Mouse (Mus musculus) spleen, postnatal 10 days (tissue): ENCODE measurements around the gene Serpinb1a.

ENCODE experiments used
- DNase-seq, 2 experiments: peaks; one replicate each; pipeline ENCODE4 v3.0.0; 2021 to 2022; ENCODE audit warnings: low spot score in 2 of 2

Serpinb1a gene

DNA sequence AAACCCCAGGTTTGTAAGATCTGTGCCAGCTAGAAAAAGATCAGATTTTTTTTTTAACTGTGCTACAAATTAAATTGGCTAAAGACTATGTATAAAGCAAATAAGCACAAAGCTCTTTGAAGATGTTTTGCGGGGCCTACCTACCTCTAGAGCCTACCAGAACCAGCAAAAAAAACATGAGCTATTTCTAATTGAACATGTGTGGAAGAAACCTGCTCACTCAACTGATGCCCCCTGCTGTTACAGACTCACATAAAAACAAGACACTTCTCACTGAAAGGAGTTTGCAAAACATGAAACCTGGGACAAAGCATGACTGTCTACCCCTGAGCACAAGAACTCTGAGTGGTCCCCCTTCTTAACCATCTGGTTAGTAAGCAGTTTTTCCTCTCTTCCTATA is 53.9 kb downstream of the Serpinb1a start:
- no peak for DNase-seq

GRCm38 (mm10) chr13:32795166-32795565 is 55.8 kb downstream of the Serpinb1a start:
- DNase-seq, result no peak

DNA sequence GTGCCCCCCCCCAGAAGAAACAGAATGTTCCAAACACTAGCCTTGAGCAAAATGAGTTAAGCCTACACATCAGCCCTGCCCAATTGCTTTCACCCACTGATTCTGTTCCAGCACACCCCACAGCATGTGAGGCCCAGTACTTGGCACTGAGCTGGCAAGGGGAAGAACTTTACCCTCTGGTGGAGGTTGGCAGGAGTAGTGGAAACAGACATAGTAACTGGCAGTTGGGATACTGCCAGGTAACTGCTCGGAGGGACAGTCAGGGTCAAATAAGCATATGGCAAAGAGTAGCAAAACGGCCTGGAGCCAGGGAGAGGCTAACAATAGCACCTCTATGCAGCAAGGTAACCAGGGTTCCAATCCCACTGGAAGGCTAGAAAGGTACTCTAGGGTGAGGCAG is 56.4 kb downstream of the Serpinb1a start:
- no peak for DNase-seq
